Mouse (Mus musculus): ENCODE measurements at regions not wholly inside any gene's neighbourhood (a gene's known extent, or its start where the extent isn't known, plus 50 kb on each side); places are given as distances from the start of the nearest gene placed in this dataset.
"Not testable (repeated sequence)": the region's sequence is repeated elsewhere in the genome, so short reads cannot be mapped to it uniquely, and the experiment has no call there.

GRCm38 (mm10) chr10:84243283-84243682 lies 197.1 kb downstream of the Nuak1 start:
- H3K27ac ChIP-seq (replicated peaks): no peak overlapping the region
- no peaks in the 10 kb centered on the region for H3K4me1 ChIP-seq
- H3K9ac ChIP-seq (replicated peaks): no peak overlapping the region
- no peaks in the 10 kb centered on the region for H3K27me3 ChIP-seq (replicated peaks)
- no peak overlapping the region for H3K4me3 ChIP-seq (replicated peaks)
- no peak for ATAC-seq (ENCODE audit: low FRiP score)
- H3K4me2 ChIP-seq: no peak overlapping the region
- WGBS: 95% methylated on average over 5 of the region's 5 CpGs
- 0 out of 2 replicates have a peak, but pooled peaks cover 9% of the 10 kb centered on the region for H3K9me3 ChIP-seq (replicated peaks)
- H3K36me3 ChIP-seq: no peaks in the 10 kb centered on the region

DNA sequence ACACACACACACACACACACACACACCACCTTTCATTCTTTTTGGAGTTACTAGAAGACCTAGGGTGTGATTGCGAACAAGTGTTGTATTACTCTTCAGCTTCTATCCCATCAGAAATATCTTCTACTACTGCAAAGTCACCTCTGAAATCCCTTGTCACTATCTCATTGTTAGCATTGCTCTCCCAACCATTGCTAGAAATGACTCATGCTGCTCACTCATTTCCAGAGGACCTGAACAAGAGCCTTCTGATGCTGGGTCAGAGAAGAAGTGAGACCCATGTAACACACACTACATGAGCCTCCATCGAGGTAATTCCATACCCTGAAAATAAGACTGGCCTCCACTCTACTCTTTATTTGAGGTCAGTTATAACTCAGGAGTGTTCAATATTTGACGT lies 191.1 kb downstream of the Nuak1 start:
- H3K27me3 ChIP-seq (replicated peaks): no peaks in the 10 kb centered on the region
- no peaks in the 10 kb centered on the region for H3K9me3 ChIP-seq (replicated peaks)
- H3K4me1 ChIP-seq: no peaks in the 10 kb centered on the region
- no peak overlapping the region for H3K9ac ChIP-seq (replicated peaks)
- H3K27ac ChIP-seq (replicated peaks): no peak overlapping the region
- no peak overlapping the region for H3K4me3 ChIP-seq (replicated peaks)
- no peak for ATAC-seq (ENCODE audit: low FRiP score)
- no peak overlapping the region for H3K4me2 ChIP-seq
- H3K36me3 ChIP-seq: no peaks in the 10 kb centered on the region
- 90% methylated on average over 3 of the region's 3 CpGs for WGBS

DNA sequence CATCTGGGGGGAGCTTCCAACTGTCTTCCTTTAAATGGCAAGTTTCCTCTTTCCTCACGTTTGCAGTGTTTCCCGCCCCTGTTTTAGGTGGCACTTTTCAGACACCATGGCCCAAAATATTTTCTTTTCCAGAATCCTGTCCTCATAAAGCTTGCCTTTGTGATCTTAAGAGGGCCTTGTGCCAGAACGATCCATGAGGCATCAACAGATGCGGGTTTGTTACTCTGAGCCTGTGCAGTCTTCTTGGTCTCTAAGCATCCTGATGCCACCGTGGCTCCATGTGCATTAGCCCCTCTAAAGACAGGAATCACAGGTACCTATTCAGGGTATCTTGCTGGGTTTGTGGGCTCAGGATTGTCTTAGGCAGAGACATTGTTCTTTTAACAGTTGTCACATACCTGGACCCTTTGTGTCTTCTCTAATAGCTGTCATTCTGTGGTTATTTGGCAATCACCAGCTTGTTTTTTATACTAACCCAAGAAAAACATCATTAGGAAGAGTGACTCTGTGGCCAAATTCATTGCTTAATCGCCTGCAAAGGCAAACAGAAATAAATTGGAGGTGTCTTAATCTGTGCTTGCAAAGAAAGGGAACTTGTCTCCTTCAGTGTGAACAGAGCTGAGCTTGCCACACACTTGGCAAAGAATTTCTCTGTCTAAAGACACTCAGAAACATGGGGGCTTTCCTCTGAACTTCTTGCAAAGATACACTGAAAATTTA lies 179.3 kb downstream of the Nuak1 start:
- Histone ChIP-seq H3K27ac (replicated peaks) (no peak overlapping the region), H3K4me2 (no peak overlapping the region)
- whole genome bisulfite sequencing: 79% methylated on average over 6 of the region's 6 CpGs

GRCm38 (mm10) chr10:84262943-84263342 lies 177.5 kb downstream of the Nuak1 start:
- Histone ChIP-seq H3K4me2 (no peak overlapping the region), H3K4me3 (replicated peaks) (no peak overlapping the region), H3K9me3 (replicated peaks) (no peaks in the 10 kb centered on the region), H3K9ac (replicated peaks) (no peak overlapping the region), H3K4me1 (no peaks in the 10 kb centered on the region), H3K36me3 (no peaks in the 10 kb centered on the region), H3K27me3 (replicated peaks) (no peaks in the 10 kb centered on the region), H3K27ac (replicated peaks) (no peak overlapping the region)
- ATAC-seq (ENCODE audit: low FRiP score): no peak
- 88% methylated on average over 4 of the region's 4 CpGs for WGBS

More for the DNA sequence above, 179.3 kb downstream of the Nuak1 start:
- H3K36me3 ChIP-seq: no peaks in the 10 kb centered on the region
- no peak overlapping the region for H3K4me3 ChIP-seq (replicated peaks)
- no peak for ATAC-seq (ENCODE audit: low FRiP score)
- H3K9ac ChIP-seq (replicated peaks): no peak overlapping the region
- H3K4me1 ChIP-seq: no peaks in the 10 kb centered on the region
- H3K27me3 ChIP-seq (replicated peaks): no peaks in the 10 kb centered on the region
- H3K9me3 ChIP-seq (replicated peaks): no peaks in the 10 kb centered on the region

DNA sequence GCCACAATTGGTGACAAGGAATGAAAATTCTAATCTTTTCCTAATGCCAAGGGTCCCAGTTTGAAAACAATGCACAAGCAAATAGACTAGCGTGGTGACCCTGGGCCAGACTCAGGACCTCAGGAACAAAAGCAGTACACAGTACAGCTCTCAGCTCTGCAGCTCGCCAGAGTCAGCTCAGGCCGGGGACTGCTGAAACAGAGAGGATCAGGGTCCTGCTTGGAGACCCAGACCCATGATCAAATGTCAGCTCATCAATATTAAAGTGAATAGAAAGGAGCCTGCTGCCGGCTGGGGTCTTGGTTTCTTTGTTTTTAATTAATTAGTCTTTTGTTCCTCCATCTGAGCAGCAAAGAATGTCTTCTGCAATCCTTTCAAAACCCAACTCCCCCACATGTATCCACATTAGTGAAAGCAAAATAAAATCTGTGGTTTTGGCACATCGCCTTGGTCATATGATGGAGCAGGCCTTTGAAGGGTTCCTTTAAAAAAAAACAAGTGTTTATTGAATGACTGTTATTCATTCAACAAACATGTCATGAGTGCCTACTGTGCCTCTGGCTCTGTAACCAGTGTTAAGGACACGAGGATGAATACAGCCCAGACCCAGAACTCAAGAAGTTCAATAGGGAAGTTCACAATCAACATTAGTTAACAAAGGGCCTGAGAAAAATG lies 154.4 kb downstream of the Nuak1 start:
- ATAC-seq (ENCODE audit: low FRiP score): no peak
- H3K4me3 ChIP-seq (replicated peaks): no peak overlapping the region
- no peaks in the 10 kb centered on the region for H3K9me3 ChIP-seq (replicated peaks)
- H3K27ac ChIP-seq (replicated peaks): no peak overlapping the region
- no peaks in the 10 kb centered on the region for H3K36me3 ChIP-seq
- no peaks in the 10 kb centered on the region for H3K4me1 ChIP-seq
- H3K4me2 ChIP-seq: no peak overlapping the region
- H3K27me3 ChIP-seq (replicated peaks): no peaks in the 10 kb centered on the region
- WGBS: 46% methylated on average over 6 of the region's 6 CpGs
- no peak overlapping the region for H3K9ac ChIP-seq (replicated peaks)

DNA sequence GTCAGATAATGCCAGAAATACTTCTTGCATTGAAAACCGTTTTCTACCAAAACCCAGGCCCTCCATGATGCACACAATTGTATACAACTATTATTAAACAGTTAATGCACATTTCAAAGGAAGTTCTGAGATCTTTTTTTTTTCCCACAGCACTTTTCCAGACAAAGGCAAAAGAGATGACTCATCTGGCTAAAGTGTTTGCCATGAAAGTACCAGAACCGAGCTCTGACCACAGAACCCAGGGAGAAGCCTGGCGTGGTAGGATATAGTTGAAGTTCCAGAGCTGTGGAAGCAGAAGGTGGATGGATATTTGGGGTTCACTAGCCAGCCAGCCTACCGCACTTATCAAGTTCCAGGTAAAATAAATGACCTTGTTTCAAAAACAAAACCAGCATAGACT lies 146.0 kb downstream of the Nuak1 start:
- H3K4me2 ChIP-seq: no peak overlapping the region
- H3K9me3 ChIP-seq (replicated peaks): no peaks in the 10 kb centered on the region
- H3K4me1 ChIP-seq: no peaks in the 10 kb centered on the region
- H3K36me3 ChIP-seq: no peaks in the 10 kb centered on the region
- H3K27ac ChIP-seq (replicated peaks): no peak overlapping the region
- no peak overlapping the region for H3K9ac ChIP-seq (replicated peaks)
- no peaks in the 10 kb centered on the region for H3K27me3 ChIP-seq (replicated peaks)
- WGBS: 95% methylated on average over 4 of the region's 4 CpGs
- ATAC-seq (ENCODE audit: low FRiP score): no peak
- H3K4me3 ChIP-seq (replicated peaks): no peak overlapping the region

- H3K36me3 ChIP-seq: no peaks in the 10 kb centered on the region
- H3K4me3 ChIP-seq (replicated peaks): no peak overlapping the region
- H3K4me1 ChIP-seq: no peaks in the 10 kb centered on the region
- no peak for ATAC-seq (ENCODE audit: low FRiP score)
- no peaks in the 10 kb centered on the region for H3K9me3 ChIP-seq (replicated peaks)
- 86% methylated on average over 3 of the region's 3 CpGs for WGBS
- H3K27ac ChIP-seq (replicated peaks): no peak overlapping the region
- no peaks in the 10 kb centered on the region for H3K27me3 ChIP-seq (replicated peaks)
- H3K9ac ChIP-seq (replicated peaks): no peak overlapping the region
- H3K4me2 ChIP-seq: no peak overlapping the region
These were observed 144.2 kb downstream of the Nuak1 start for GRCm38 (mm10) chr10:84296168-84296567.

- no peak for ATAC-seq (ENCODE audit: low FRiP score)
- WGBS: 71% methylated on average over 2 of the region's 2 CpGs
- Histone ChIP-seq H3K36me3 (no peaks in the 10 kb centered on the region), H3K4me2 (no peak overlapping the region), H3K9me3 (replicated peaks) (no peaks in the 10 kb centered on the region), H3K27ac (replicated peaks) (no peak overlapping the region), H3K4me1 (0 out of 2 replicates have a peak, but pooled peaks cover 2% of the 10 kb centered on the region), H3K27me3 (replicated peaks) (no peaks in the 10 kb centered on the region), H3K4me3 (replicated peaks) (no peak overlapping the region), H3K9ac (replicated peaks) (no peak overlapping the region)
These were observed 138.8 kb downstream of the Nuak1 start for GRCm38 (mm10) chr10:84301561-84301960.

- ATAC-seq (ENCODE audit: low FRiP score): no peak
- H3K9ac ChIP-seq (replicated peaks): no peak overlapping the region
- H3K36me3 ChIP-seq: no peaks in the 10 kb centered on the region
- H3K9me3 ChIP-seq (replicated peaks): no peaks in the 10 kb centered on the region
- H3K4me3 ChIP-seq (replicated peaks): no peak overlapping the region
- no peaks in the 10 kb centered on the region for H3K27me3 ChIP-seq (replicated peaks)
- H3K27ac ChIP-seq (replicated peaks): no peak overlapping the region
- WGBS: 57% methylated on average over 7 of the region's 7 CpGs
- H3K4me1 ChIP-seq: 0 out of 2 replicates have a peak, but pooled peaks cover 2% of the 10 kb centered on the region
- H3K4me2 ChIP-seq: no peak overlapping the region
These were observed 137.4 kb downstream of the Nuak1 start for GRCm38 (mm10) chr10:84302821-84303520.

DNA sequence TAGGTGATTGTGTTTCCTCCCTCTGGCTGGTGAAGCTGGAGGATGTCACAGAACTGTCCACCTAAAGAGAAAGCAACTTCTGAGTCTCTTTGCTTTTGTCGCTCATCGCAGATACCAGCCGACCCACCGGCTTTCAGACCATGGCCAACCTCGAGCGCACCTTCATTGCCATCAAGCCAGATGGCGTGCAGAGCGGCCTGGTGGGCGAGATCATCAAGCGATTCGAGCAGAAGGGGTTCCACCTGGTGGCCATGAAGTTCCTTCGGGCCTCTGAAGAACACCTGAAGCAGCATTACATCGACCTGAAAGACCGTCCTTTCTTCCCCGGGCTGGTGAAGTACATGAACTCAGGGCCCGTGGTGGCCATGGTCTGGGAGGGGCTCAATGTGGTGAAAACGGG lies 131.7 kb downstream of the Nuak1 start:
- not testable (repeated sequence) for H3K27ac ChIP-seq (replicated peaks); ATAC-seq (ENCODE audit: low FRiP score); H3K4me3 ChIP-seq (replicated peaks); H3K27me3 ChIP-seq (replicated peaks); H3K4me1 ChIP-seq; H3K36me3 ChIP-seq; H3K9ac ChIP-seq (replicated peaks); H3K9me3 ChIP-seq (replicated peaks); H3K4me2 ChIP-seq
- WGBS: 93% methylated on average over 17 of the region's 17 CpGs

DNA sequence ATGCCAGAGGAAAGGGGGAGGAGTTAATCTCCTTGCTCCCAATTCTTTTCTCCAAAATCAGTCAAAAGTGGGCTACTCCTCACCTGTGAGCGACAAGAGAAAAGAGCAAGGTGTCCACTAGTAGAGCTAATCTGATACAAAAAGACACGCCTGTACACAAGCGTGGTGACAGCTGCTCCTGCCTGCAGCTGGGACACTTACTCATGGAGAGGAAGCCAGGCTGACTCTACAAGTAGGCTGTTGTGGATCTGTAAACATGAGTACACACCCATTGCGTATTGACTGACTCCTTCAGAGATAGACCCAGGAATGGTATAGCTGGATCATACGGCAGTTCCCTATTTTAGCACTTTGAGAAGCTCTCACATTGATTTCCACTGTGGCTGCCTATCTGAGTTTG lies 129.7 kb downstream of the Nuak1 start:
- WGBS: over 99% methylated on average over 5 of the region's 5 CpGs
- H3K4me2 ChIP-seq: no peak overlapping the region
- H3K9ac ChIP-seq (replicated peaks): no peak overlapping the region
- H3K27ac ChIP-seq (replicated peaks): no peak overlapping the region
- H3K4me3 ChIP-seq (replicated peaks): no peak overlapping the region
- H3K9me3 ChIP-seq (replicated peaks): no peaks in the 10 kb centered on the region
- H3K27me3 ChIP-seq (replicated peaks): no peaks in the 10 kb centered on the region
- H3K36me3 ChIP-seq: no peaks in the 10 kb centered on the region
- no peaks in the 10 kb centered on the region for H3K4me1 ChIP-seq
- no peak for ATAC-seq (ENCODE audit: low FRiP score)

GRCm38 (mm10) chr10:84312656-84313055 lies 127.7 kb downstream of the Nuak1 start:
- H3K9ac ChIP-seq (replicated peaks): no peak overlapping the region
- H3K36me3 ChIP-seq: no peaks in the 10 kb centered on the region
- 52% methylated on average over 7 of the region's 7 CpGs for whole genome bisulfite sequencing
- no peak overlapping the region for H3K4me3 ChIP-seq (replicated peaks)
- no peaks in the 10 kb centered on the region for H3K9me3 ChIP-seq (replicated peaks)
- H3K27ac ChIP-seq (replicated peaks): no peak overlapping the region
- ATAC-seq (ENCODE audit: low FRiP score): no peak
- no peak overlapping the region for H3K4me2 ChIP-seq
- no peaks in the 10 kb centered on the region for H3K27me3 ChIP-seq (replicated peaks)
- no peaks in the 10 kb centered on the region for H3K4me1 ChIP-seq

Measured in neural tube, embryonic 15.5 days (tissue).